Mouse (Mus musculus) kidney, embryonic 16.5 days (tissue): ENCODE results near the gene Adamts18. TPM values are rescaled to one million over a fixed set of nuclear protein-coding genes. Genes with fewer than 3 reads are reported as not detected.

ENCODE experiments used
- ATAC-seq: fragments of 200-750 bp; cut with Nextera tagmentation; 2 replicates; pipeline ENCODE4 v1.8.0; 2017; ENCODE audit warnings: moderate TSS enrichment; ENCODE audit not compliant: low FRiP score, low TSS enrichment
- H3K27ac ChIP-seq: fragments of 300-500 bp; sonication (generic); 2 replicates; pipeline ENCODE4 v1.5.1; 2014; ENCODE audit warnings: low read length
- H3K27me3 ChIP-seq: fragments of 300-500 bp; sonication (generic); 2 replicates; pipeline ENCODE4 v1.6.1; 2014; ENCODE audit warnings: low read length, control low read depth, mixed read lengths; ENCODE audit not compliant: insufficient read depth
- H3K36me3 ChIP-seq: fragments of 300-500 bp; sonication (generic); 2 replicates; pipeline ENCODE4 v1.6.1; 2014; ENCODE audit warnings: low read length, control low read depth, mixed read lengths; ENCODE audit not compliant: insufficient read depth
- H3K4me1 ChIP-seq: fragments of 300-500 bp; sonication (generic); 2 replicates; pipeline ENCODE4 v1.6.1; 2014; ENCODE audit warnings: low read length, control low read depth, mixed read lengths; ENCODE audit not compliant: insufficient read depth
- H3K4me2 ChIP-seq: fragments of 300-500 bp; sonication (generic); replicated peaks from 2 replicates; pipeline ENCODE4 v1.6.1; 2014; ENCODE audit warnings: low read depth, low read length
- H3K4me3 ChIP-seq: fragments of 300-500 bp; sonication (generic); 2 replicates; pipeline ENCODE4 v1.5.1; 2014; ENCODE audit warnings: mild to moderate bottlenecking, low read length
- H3K9ac ChIP-seq: fragments of 300-500 bp; sonication (generic); replicated peaks from 2 replicates; pipeline ENCODE4 v1.6.1; 2014; ENCODE audit warnings: low read length
- H3K9me3 ChIP-seq: fragments of 300-500 bp; sonication (generic); 2 replicates; pipeline ENCODE4 v1.6.1; 2016; ENCODE audit warnings: low read length, control low read depth
- WGBS: fragments of 180-500 bp; shearing (Covaris S2); extraction: QIAGEN DNeasy Blood & Tissue Kit; methylation state at CpG from one replicate; pipeline ENCODE4 v1.1.7; 2014; 5-methylcytosine and 5-hydroxymethylcytosine counted together
- polyA plus RNA-seq: library from polyadenylated mRNA; unstranded; fragments of >200 nt; fragmentation: Nextera tagmentation; extraction: Ambion mirVana; gene quantifications from 2 replicates; pipeline ENCODE4 v1.2.1, GENCODE M21; 2015

Gene Adamts18
- polyA plus RNA-seq, 1 experiment from 2014 or later, result 2.4 TPM

DNA sequence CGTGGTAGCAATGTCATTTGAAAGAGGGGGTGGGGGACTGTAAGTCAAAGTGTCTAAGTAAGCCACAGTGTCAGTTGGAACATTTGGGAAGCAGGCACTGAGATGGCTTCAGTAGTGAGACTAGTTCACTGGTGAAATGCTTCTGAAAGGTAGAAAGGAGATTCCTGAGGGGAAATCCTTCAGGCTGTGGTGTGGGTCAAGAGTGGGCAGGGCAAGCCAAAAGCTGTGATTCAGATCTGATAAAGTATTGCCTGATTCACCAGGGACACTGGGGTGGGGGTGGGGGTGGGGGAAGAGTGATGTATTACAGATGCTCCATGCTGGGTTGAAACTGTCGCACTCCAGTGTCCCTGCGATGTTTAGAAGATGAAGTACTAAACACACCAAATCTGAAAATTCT lies 173.9 kb downstream of the Adamts18 start:
- Histone ChIP-seq H3K27me3 (no peaks in the 10 kb centered on the region), H3K4me2 (no peak overlapping the region), H3K27ac (no peak overlapping the region), H3K9ac (no peak overlapping the region), H3K9me3 (no peaks in the 10 kb centered on the region), H3K4me3 (no peak overlapping the region), H3K4me1 (no peaks in the 10 kb centered on the region), H3K36me3 (no peaks in the 10 kb centered on the region)
- ATAC-seq, result no peak
- WGBS, result 71% methylated on average over 3 of the region's 3 CpGs

DNA sequence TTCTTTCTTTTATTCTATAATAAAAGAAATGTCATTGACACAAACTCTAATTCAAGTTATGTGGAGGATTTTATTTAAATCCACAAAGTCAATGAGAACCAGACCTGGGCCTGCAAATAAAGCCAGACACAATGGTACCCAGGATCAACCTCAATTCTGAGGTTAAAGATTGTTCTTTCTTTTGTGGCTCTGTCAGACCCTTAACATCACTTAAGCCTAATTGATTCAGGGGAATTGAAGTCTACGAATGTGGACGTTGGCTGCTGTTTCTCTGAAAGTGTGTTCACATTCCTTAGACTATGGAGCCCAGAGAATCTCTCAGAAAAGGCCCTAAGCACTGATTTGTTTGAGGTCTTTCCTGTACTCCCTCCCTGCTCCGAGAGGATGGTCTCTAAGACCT lies 175.2 kb downstream of the Adamts18 start:
- no peak overlapping the region for H3K4me2 ChIP-seq
- no peak overlapping the region for H3K4me3 ChIP-seq
- H3K9me3 ChIP-seq, result no peaks in the 10 kb centered on the region
- no peaks in the 10 kb centered on the region for H3K4me1 ChIP-seq
- 70% methylated on average over 3 of the region's 3 CpGs for WGBS
- ATAC-seq, result no peak
- no peaks in the 10 kb centered on the region for H3K27me3 ChIP-seq
- no peaks in the 10 kb centered on the region for H3K36me3 ChIP-seq
- H3K9ac ChIP-seq, result no peak overlapping the region
- no peak overlapping the region for H3K27ac ChIP-seq

DNA sequence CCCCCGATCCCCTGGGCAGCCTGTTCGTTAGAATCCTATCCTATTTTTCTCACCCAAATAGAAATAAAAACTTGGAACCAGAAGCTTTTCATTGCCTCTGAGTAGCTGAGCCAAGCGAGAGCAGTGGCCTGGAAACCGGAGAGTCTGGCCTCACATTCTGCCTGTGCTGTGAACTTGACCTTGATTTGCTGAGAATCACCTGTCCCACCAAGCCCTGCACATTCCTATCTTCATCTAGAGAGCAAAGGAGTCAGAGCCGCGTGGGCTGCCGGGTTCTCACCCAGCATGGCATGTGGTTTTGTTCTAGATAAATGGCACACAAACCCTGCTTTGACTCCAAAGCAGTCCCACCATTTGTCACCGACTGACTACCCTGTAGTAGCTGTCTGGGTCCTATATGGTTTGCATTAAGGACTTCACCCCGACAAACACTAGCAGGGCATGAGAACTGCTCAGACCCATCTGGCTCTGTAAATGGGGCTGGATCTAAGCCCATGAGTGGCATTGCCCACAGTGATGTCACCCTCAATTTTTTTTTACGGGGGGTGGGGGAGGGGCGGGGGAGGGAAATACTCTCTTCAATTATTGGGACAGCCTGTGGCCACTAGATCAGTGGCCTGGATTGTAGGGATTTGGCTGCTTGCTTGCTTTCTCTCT lies 175.8 kb downstream of the Adamts18 start:
- H3K9me3 ChIP-seq, result no peaks in the 10 kb centered on the region
- ATAC-seq, result no peak
- 67% methylated on average over 11 of the region's 11 CpGs for WGBS
- no peak overlapping the region for H3K9ac ChIP-seq
- H3K4me2 ChIP-seq, result no peak overlapping the region
- H3K27ac ChIP-seq, result no peak overlapping the region
- no peak overlapping the region for H3K4me3 ChIP-seq
- no peaks in the 10 kb centered on the region for H3K27me3 ChIP-seq
- H3K36me3 ChIP-seq, result no peaks in the 10 kb centered on the region
- H3K4me1 ChIP-seq, result no peaks in the 10 kb centered on the region

DNA sequence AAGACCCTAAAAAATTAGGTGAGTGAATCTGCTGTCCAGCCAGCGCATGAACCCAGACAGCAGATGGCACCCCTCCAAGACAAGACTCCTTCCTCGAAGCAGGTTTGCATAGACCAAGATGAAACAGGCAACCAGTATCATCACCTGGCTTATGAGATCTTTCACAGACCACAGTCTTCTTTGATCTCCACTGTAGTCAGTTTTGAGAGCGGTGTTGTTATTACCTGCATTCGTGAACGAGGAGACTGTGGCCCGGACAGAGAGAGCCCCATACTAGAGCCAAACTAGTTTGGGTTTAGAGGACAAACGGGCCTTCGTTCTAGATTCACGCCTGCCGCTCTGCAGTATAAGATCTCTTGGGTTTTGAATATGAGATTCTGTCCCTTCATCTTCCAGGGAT lies 178.6 kb downstream of the Adamts18 start:
- Histone ChIP-seq H3K27ac (no peak overlapping the region), H3K36me3 (no peaks in the 10 kb centered on the region), H3K9me3 (no peaks in the 10 kb centered on the region), H3K27me3 (no peaks in the 10 kb centered on the region), H3K4me2 (no peak overlapping the region), H3K9ac (no peak overlapping the region), H3K4me1 (peaks cover 7% of the 10 kb centered on the region; the same call in 1 of the 2 replicates), H3K4me3 (no peak overlapping the region)
- 88% methylated on average over 10 of the region's 10 CpGs for WGBS
- no peak for ATAC-seq

DNA sequence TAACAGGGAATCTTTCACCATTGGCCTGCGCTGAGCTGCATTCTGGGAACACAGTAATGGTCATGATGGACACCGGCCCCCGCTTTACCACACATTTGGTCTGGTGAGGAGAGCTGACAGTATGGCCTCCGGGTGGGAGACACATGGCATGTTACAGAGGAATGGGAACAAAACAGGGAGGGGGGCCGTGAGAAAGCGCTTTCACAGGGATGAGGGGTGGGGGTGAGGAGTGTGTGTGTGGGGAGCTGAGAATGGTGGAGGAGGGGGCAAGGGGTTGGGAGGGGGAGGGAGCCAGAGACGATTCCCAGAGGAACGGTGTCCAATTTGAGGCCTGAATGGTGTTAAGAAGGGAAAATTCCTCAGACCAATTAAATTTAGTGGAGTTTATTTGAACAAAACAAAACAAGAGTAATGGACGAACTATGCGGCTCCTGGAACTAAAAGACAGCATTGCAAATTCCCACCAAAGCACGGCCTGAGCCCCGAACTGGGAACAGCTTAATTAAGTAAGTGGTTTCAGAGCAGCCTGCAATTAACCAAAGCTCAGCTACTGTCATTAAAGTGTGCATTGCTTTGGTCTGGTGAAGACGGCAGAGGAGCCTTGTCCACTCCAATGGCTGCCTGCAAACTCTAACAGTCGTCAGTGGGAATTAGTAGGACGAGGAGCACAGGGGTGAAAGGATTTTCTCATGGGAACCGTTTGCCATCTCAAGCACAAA lies 181.7 kb downstream of the Adamts18 start:
- whole genome bisulfite sequencing, result 46% methylated on average over 16 of the region's 16 CpGs
- no peak for ATAC-seq
- no peaks in the 10 kb centered on the region for H3K9me3 ChIP-seq
- no peaks in the 10 kb centered on the region for H3K36me3 ChIP-seq
- H3K27me3 ChIP-seq, result no peaks in the 10 kb centered on the region
- H3K4me3 ChIP-seq, result no peak overlapping the region
- no peak overlapping the region for H3K4me2 ChIP-seq
- no peak overlapping the region for H3K9ac ChIP-seq
- no peak overlapping the region for H3K27ac ChIP-seq
- peaks cover 7% of the 10 kb centered on the region; the same call in 1 of the 2 replicates for H3K4me1 ChIP-seq

DNA sequence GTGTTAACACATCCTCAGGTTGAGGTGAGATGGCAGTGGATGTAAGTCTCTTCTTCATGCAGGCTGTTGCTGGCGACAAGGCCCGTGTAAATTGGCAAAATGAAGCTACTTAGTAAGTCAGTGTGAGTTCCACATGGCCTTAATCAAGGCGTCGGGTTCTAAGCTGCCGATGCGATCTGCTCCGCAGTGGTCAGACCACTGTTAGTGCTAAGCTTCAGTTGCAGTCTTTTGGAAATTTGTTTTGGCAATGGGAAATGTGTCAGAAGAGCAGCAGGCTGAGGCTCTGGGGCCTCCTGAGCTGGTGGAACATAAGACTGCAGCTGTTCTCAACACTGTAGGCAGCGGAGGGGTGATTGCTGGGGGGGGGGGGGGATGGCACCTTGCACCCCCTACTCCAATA lies 182.6 kb downstream of the Adamts18 start:
- WGBS, result 51% methylated on average over 8 of the region's 8 CpGs
- ATAC-seq, result no peak
- H3K9ac ChIP-seq, result no peak overlapping the region
- no peaks in the 10 kb centered on the region for H3K27me3 ChIP-seq
- H3K9me3 ChIP-seq, result no peaks in the 10 kb centered on the region
- H3K4me3 ChIP-seq, result no peak overlapping the region
- no peaks in the 10 kb centered on the region for H3K36me3 ChIP-seq
- H3K4me2 ChIP-seq, result no peak overlapping the region
- peaks cover 7% of the 10 kb centered on the region; the same call in 1 of the 2 replicates for H3K4me1 ChIP-seq
- no peak overlapping the region for H3K27ac ChIP-seq

DNA sequence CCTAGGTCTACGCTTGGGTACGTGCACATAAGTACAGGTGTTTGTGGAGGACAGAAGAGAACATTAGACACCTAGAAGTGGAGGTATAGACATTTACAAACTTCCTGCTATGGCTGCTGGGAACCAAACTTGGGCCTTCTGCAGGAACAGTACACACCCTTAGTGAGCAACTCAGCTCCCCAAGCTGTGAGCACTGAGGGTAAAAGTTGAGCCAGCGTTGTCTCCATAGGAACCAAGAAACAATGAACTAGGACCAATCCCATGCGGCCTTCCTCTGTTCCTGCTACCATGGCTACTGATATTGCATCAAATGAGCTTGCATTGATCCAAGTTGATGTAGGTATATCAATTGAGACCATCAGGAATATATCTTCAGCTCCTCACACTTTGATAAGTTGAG lies 183.5 kb downstream of the Adamts18 start:
- Histone ChIP-seq H3K9ac (no peak overlapping the region), H3K4me2 (no peak overlapping the region), H3K9me3 (no peaks in the 10 kb centered on the region), H3K4me1 (peaks cover 7% of the 10 kb centered on the region; the same call in 1 of the 2 replicates), H3K27me3 (no peaks in the 10 kb centered on the region), H3K36me3 (no peaks in the 10 kb centered on the region), H3K27ac (no peak overlapping the region), H3K4me3 (no peak overlapping the region)
- no peak; the same call in 1 of the 2 replicates for ATAC-seq
- 81% methylated on average over 4 of the region's 4 CpGs for WGBS

DNA sequence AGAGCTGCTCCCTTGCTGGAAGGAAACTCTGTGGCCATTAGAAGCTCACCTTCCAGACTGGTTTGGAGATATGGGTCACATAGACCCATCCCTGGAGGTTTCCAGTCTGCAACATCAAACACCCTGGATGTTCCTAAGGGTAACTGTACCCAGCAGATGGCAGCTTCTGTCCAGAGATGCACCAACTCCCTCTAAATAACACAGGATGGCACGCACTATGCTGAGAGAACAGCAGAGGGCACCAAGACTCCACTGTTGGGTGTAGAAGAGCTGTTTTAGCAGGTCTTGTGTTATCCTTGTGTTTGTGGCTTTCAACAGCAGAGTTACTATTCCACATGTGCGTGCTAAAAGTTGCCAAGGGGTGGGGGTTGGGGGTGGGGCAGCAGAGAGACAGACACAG lies 184.0 kb downstream of the Adamts18 start:
- Histone ChIP-seq H3K27me3 (no peaks in the 10 kb centered on the region), H3K4me3 (no peak overlapping the region), H3K36me3 (no peaks in the 10 kb centered on the region), H3K27ac (no peak overlapping the region), H3K4me1 (peaks cover 7% of the 10 kb centered on the region; the same call in 1 of the 2 replicates), H3K9ac (no peak overlapping the region), H3K9me3 (no peaks in the 10 kb centered on the region), H3K4me2 (no peak overlapping the region)
- peak; percentile 87 for ATAC-seq
- WGBS, result 9% methylated on average over 2 of the region's 2 CpGs

DNA sequence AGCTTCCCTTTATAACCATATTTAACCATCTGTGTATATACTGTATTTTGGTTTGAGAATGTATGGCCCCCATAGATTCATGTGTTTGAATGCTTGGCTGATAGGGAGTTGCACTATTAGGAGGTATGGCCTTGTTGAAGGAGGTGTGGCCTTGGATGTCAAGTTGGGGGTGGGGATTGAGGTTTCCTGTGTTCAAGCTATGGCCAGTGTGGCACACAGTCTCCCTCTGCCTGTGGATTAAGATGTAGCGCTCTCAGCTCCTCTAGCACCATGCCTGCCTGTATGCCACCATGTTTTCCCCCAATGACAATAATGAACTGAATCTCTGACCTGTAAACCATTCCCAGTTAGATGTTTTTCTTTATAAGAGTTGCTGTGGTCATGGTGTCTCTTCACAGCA lies 188.4 kb downstream of the Adamts18 start:
- Histone ChIP-seq H3K27ac (no peak overlapping the region), H3K9me3 (no peaks in the 10 kb centered on the region), H3K36me3 (no peaks in the 10 kb centered on the region), H3K4me1 (no peaks in the 10 kb centered on the region), H3K4me3 (no peak overlapping the region), H3K9ac (no peak overlapping the region), H3K27me3 (no peaks in the 10 kb centered on the region), H3K4me2 (no peak overlapping the region)
- 100% methylated on average over 1 of the region's 1 CpGs for WGBS
- ATAC-seq, result no peak

DNA sequence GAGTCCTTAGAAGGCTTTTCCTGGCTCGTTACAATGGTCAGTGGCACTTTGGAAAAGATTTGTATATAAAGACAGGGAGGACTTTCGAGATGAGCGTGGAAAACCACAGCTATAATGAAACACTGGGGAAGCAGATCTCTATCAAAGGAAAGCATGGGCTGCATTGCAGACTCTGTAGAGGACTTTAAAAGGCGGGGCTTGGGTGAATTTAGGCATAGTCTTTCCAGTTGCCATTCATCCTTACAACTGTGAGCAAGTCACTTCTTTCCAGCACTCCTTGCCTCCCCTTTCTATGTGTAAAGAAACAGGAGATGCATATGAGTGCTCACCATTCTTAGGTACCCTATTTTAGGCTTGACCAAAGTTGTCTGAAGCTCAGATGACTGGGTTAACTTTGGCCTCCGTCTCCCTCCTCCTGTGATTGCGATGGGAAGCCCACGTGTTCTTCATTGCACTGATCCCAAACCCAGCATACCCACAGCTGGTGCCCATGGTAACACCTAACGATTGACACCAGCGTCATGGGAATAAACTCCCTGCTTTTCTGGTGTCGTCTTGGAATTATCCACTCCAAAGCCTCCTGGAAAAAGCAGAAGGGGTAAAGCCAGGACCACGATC lies 191.7 kb downstream of the Adamts18 start:
- H3K4me3 ChIP-seq, result no peak overlapping the region
- WGBS, result 83% methylated on average over 11 of the region's 11 CpGs
- H3K27ac ChIP-seq, result no peak overlapping the region
- no peaks in the 10 kb centered on the region for H3K4me1 ChIP-seq
- no peak for ATAC-seq
- H3K9ac ChIP-seq, result no peak overlapping the region
- H3K9me3 ChIP-seq, result no peaks in the 10 kb centered on the region
- H3K27me3 ChIP-seq, result no peaks in the 10 kb centered on the region
- no peaks in the 10 kb centered on the region for H3K36me3 ChIP-seq
- H3K4me2 ChIP-seq, result no peak overlapping the region
